Mouse (Mus musculus): ENCODE measurements around the gene 4933430I17Rik. TPM values are rescaled to one million over a fixed set of nuclear protein-coding genes. Genes with fewer than 3 reads are reported as not detected.

4933430I17Rik gene
- polyA plus RNA-seq, 1 experiment from 2014 or later, result 1.1 TPM

DNA sequence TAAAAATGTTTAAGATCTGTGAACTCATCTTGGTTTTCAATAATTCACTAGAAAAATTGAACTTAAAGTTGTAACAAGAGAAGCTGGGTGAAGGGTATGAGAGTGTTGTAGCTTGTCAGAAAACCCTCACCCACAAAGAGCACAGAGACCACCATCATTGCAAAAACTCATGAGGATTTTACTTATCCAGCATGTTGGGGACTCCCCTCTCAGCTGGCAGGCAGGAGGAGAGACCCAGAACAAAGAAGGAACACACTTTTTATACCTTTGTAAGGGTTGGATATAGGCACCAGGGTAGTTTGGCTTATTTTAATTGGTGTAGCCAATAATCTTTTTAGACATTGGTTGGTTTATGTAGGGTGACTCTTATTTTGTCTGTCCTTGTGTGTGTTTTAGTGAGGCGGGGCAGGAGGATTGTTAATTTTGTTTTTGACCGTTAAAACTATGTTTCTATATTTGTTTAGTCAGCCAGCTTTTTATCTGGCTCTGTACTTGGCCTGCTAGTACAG lies 4.2 kb upstream of the 4933430I17Rik start:
- peaks cover 23% of the 10 kb centered on the region for H3K4me1 ChIP-seq
- 94% methylated on average over 2 of the region's 2 CpGs for WGBS
- H3K4me3 ChIP-seq, result no peak overlapping the region
- no peak overlapping the region for H3K27ac ChIP-seq
- 0 out of 2 replicates have a peak, but pooled peaks cover 7% of the 10 kb centered on the region for H3K36me3 ChIP-seq
- no peaks in the 10 kb centered on the region for H3K9me3 ChIP-seq
- no peaks in the 10 kb centered on the region for H3K27me3 ChIP-seq (replicated peaks)
- no peak overlapping the region for H3K9ac ChIP-seq
- ATAC-seq (ENCODE audit: low FRiP score, low read depth), result no peak
- no peak overlapping the region for H3K4me2 ChIP-seq (replicated peaks)

DNA sequence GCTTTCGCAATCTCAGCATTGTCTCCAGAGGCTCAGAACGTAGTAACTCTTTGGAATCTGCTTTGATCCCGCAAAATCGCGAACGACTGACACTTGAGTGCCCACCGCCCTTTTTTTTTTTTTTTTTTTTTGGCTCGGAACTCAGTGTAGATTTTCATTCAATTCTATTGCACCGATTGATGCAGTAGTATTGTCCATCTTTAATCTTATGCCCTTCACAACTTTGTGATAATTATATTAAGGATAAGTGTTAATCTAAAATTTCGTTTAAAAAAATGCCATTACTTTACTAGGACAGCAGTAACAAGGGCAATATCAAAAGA lies 281 bp downstream of the 4933430I17Rik start:
- ATAC-seq (ENCODE audit: low FRiP score, low read depth), result no peak
- Histone ChIP-seq H3K9ac (peak overlapping the region; percentile 81), H3K4me2 (replicated peaks) (peak overlapping the region; percentile 79), H3K4me1 (peaks cover 12% of the 10 kb centered on the region), H3K36me3 (0 out of 2 replicates have a peak, but pooled peaks cover 7% of the 10 kb centered on the region), H3K27me3 (replicated peaks) (no peaks in the 10 kb centered on the region), H3K4me3 (peak overlapping the region; percentile 68), H3K27ac (no peak overlapping the region), H3K9me3 (no peaks in the 10 kb centered on the region)
- WGBS, result 0% methylated on average over 10 of the region's 10 CpGs

- Histone ChIP-seq H3K27me3 (replicated peaks) (no peaks in the 10 kb centered on the region), H3K4me3 (no peak overlapping the region), H3K36me3 (0 out of 2 replicates have a peak, but pooled peaks cover 7% of the 10 kb centered on the region), H3K27ac (no peak overlapping the region), H3K9me3 (no peaks in the 10 kb centered on the region), H3K9ac (no peak overlapping the region), H3K4me1 (peaks cover 12% of the 10 kb centered on the region), H3K4me2 (replicated peaks) (no peak overlapping the region)
- ATAC-seq (ENCODE audit: low FRiP score, low read depth), result no peak
- 62% methylated on average over 2 of the region's 2 CpGs for WGBS
These were observed 1.1 kb downstream of the 4933430I17Rik start for GRCm38 (mm10) chr4:62526256-62526655.

DNA sequence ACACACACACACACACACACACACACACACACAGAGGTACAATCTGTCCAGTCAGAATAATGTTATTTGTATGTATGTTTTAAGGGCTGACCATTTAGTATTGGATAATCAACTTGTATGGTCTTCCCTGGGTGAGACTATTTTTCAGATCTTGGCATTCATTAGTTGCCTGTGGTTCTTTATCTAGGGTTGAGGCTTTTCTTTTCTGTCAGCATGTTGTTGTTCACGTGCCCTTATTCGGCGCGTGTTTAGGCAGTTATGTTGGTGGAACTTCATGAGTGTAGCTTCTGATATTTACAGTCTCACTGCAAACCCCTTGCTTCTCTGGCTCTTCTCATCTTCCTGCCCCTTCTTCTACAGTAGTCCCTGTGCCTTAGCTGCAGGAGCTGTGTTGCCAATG lies 2.5 kb downstream of the 4933430I17Rik start:
- no peak overlapping the region for H3K9ac ChIP-seq
- WGBS, result 91% methylated on average over 4 of the region's 4 CpGs

GRCm38 (mm10) chr4:62533729-62534128 lies 8.6 kb downstream of the 4933430I17Rik start:
- no peak for ATAC-seq (ENCODE audit: low FRiP score, low read depth)
- WGBS, result 77% methylated on average over 6 of the region's 6 CpGs
- Histone ChIP-seq H3K4me3 (no peak overlapping the region), H3K36me3 (no peaks in the 10 kb centered on the region), H3K27ac (no peak overlapping the region), H3K9ac (no peak overlapping the region), H3K27me3 (replicated peaks) (no peaks in the 10 kb centered on the region), H3K9me3 (no peaks in the 10 kb centered on the region), H3K4me1 (no peaks in the 10 kb centered on the region), H3K4me2 (replicated peaks) (no peak overlapping the region)

More for the DNA sequence above, 2.5 kb downstream of the 4933430I17Rik start:
- H3K4me2 ChIP-seq (replicated peaks), result no peak overlapping the region
- ATAC-seq (ENCODE audit: low FRiP score, low read depth), result no peak
- H3K4me3 ChIP-seq, result no peak overlapping the region
- no peak overlapping the region for H3K27ac ChIP-seq
- peaks cover 12% of the 10 kb centered on the region for H3K4me1 ChIP-seq
- H3K9me3 ChIP-seq, result no peaks in the 10 kb centered on the region
- no peaks in the 10 kb centered on the region for H3K27me3 ChIP-seq (replicated peaks)
- 0 out of 2 replicates have a peak, but pooled peaks cover 2% of the 10 kb centered on the region for H3K36me3 ChIP-seq

DNA sequence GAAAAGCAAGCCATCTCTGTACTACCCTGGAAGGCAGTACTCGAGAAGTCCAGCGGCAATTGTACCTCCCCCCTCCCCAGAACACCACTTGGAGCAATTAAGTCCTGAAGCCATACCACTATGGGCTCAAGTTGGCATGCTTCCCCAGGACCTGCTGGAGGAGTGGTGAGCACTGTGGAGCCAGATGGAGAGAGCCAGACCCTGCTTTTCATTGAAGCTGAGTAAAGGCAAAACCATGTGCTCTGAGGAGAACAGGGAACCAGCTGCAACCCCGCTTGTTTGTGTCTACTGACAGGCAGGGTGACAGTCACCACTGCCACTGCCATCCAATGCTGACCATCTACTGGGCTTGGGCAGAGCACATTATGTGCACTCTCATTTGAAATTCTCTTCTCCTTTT lies 16.6 kb downstream of the 4933430I17Rik start:
- no peaks in the 10 kb centered on the region for H3K27me3 ChIP-seq (replicated peaks)
- H3K4me2 ChIP-seq (replicated peaks), result no peak overlapping the region
- ATAC-seq (ENCODE audit: low FRiP score, low read depth), result no peak
- no peaks in the 10 kb centered on the region for H3K4me1 ChIP-seq
- H3K9ac ChIP-seq, result no peak overlapping the region
- WGBS, result 65% methylated on average over 3 of the region's 3 CpGs
- H3K9me3 ChIP-seq, result no peaks in the 10 kb centered on the region
- no peaks in the 10 kb centered on the region for H3K36me3 ChIP-seq
- no peak overlapping the region for H3K4me3 ChIP-seq
- H3K27ac ChIP-seq, result no peak overlapping the region

GRCm38 (mm10) chr4:62543782-62544181 lies 18.6 kb downstream of the 4933430I17Rik start:
- WGBS, result 91% methylated on average over 6 of the region's 6 CpGs
- Histone ChIP-seq H3K4me3 (no peak overlapping the region), H3K27me3 (replicated peaks) (no peaks in the 10 kb centered on the region), H3K9me3 (no peaks in the 10 kb centered on the region), H3K4me1 (no peaks in the 10 kb centered on the region), H3K4me2 (replicated peaks) (no peak overlapping the region), H3K27ac (no peak overlapping the region), H3K36me3 (no peaks in the 10 kb centered on the region), H3K9ac (no peak overlapping the region)
- no peak for ATAC-seq (ENCODE audit: low FRiP score, low read depth)

- Histone ChIP-seq H3K9ac (no peak overlapping the region), H3K27me3 (replicated peaks) (no peaks in the 10 kb centered on the region), H3K4me1 (no peaks in the 10 kb centered on the region), H3K4me2 (replicated peaks) (no peak overlapping the region), H3K27ac (no peak overlapping the region), H3K4me3 (no peak overlapping the region), H3K9me3 (no peaks in the 10 kb centered on the region), H3K36me3 (no peaks in the 10 kb centered on the region)
- no peak for ATAC-seq (ENCODE audit: low FRiP score, low read depth)
These were observed 19.6 kb downstream of the 4933430I17Rik start for GRCm38 (mm10) chr4:62544801-62545200.

- no peak for ATAC-seq (ENCODE audit: low FRiP score, low read depth)
- no peak overlapping the region for H3K9ac ChIP-seq
These were observed 26.8 kb downstream of the 4933430I17Rik start for GRCm38 (mm10) chr4:62551966-62552365.

GRCm38 (mm10) chr4:62557436-62557835 lies 32.3 kb downstream of the 4933430I17Rik start:
- no peak overlapping the region for H3K4me2 ChIP-seq (replicated peaks)
- peaks cover 8% of the 10 kb centered on the region; the same call in 1 of the 2 replicates for H3K4me1 ChIP-seq
- H3K36me3 ChIP-seq, result no peaks in the 10 kb centered on the region
- H3K27me3 ChIP-seq (replicated peaks), result no peaks in the 10 kb centered on the region
- no peak overlapping the region for H3K27ac ChIP-seq
- H3K9ac ChIP-seq, result no peak overlapping the region
- no peaks in the 10 kb centered on the region for H3K9me3 ChIP-seq
- H3K4me3 ChIP-seq, result no peak overlapping the region
- ATAC-seq (ENCODE audit: low FRiP score, low read depth), result no peak
- 74% methylated on average over 3 of the region's 3 CpGs for WGBS

More at GRCm38 (mm10) chr4:62551966-62552365, 26.8 kb downstream of the 4933430I17Rik start:
- Histone ChIP-seq H3K4me1 (no peaks in the 10 kb centered on the region), H3K4me3 (no peak overlapping the region), H3K9me3 (no peaks in the 10 kb centered on the region), H3K27me3 (replicated peaks) (no peaks in the 10 kb centered on the region), H3K4me2 (replicated peaks) (no peak overlapping the region), H3K27ac (no peak overlapping the region), H3K36me3 (no peaks in the 10 kb centered on the region)
- WGBS, result 87% methylated on average over 7 of the region's 7 CpGs

- H3K9me3 ChIP-seq, result no peaks in the 10 kb centered on the region
- H3K4me3 ChIP-seq, result no peak within 1 kb of the TSS
- no peak within 1 kb of the TSS for H3K27ac ChIP-seq
- no peak within 1 kb of the TSS for H3K4me2 ChIP-seq (replicated peaks)
- 68% methylated on average over 6 of the region's 6 CpGs for WGBS
- no peaks in the 10 kb centered on the region for H3K27me3 ChIP-seq (replicated peaks)
- no peak for ATAC-seq (ENCODE audit: low FRiP score, low read depth)
- H3K9ac ChIP-seq, result no peak within 1 kb of the TSS
- H3K4me1 ChIP-seq, result peaks cover 9% of the 10 kb centered on the region; the same call in 1 of the 2 replicates
- no peaks in the 10 kb centered on the region for H3K36me3 ChIP-seq
These were observed 34.7 kb downstream of the 4933430I17Rik start, which contains the start of gene Rgs3 for GRCm38 (mm10) chr4:62559797-62560329. Gene Rgs3 (plus strand): TSS chr4:62559847.

- Histone ChIP-seq H3K4me2 (replicated peaks) (no peak overlapping the region), H3K27ac (no peak overlapping the region), H3K36me3 (no peaks in the 10 kb centered on the region), H3K27me3 (replicated peaks) (no peaks in the 10 kb centered on the region), H3K9me3 (no peaks in the 10 kb centered on the region), H3K4me1 (peaks cover 10% of the 10 kb centered on the region; the same call in 1 of the 2 replicates), H3K9ac (no peak overlapping the region), H3K4me3 (no peak overlapping the region)
- WGBS, result 25% methylated on average over 4 of the region's 4 CpGs
- peak; percentile 71 for ATAC-seq (ENCODE audit: low FRiP score, low read depth)
These were observed 35.9 kb downstream of the 4933430I17Rik start for GRCm38 (mm10) chr4:62560963-62561629.
